Mouse (Mus musculus): ENCODE measurements around the gene Tom1l2.

DNA sequence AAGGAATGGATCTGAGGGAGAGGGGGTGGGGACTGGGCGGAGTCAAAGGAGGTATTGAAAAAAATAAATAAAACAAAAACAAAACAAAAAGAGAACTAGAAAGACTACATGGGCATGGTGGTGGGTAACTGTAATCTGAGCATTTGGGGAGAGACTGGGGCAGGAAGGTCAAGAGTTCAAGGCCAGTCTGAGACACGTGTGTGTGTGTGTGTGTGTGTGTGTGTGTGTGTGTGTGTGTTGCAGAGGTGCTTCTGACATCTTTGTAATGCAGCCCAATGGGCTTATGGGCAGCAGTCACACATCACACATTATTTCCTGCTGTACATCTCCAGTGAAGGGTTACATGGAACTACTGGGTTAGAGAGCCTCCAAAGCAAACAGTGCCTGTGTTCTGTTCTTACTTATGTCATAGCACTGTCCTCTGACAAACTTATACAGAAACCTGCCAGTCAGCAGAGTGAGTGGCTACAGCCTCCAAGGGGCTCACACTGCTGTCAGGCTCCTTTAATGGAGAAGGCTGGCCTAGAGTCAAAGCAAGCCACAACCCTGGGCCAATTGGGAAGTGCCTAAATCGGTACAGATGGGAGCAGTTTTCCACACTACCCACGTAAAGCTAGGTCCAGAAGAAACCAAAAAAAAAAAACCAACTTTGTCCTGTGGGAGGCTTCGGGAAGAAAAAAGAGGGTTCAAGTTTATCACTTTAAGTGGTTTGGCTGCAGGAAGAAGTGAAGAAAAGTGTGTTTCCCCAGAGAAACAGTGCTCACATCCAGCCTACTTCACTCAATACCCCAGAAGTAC lies 104.8 kb downstream of the Tom1l2 start:
- TF ChIP-seq CTCF (IDR thresholded peaks at IDR 0.05; ENCODE audit: low read depth) (no peak), EP300 (IDR thresholded peaks at IDR 0.05; ENCODE audit: low read depth) (no peak)
